Mouse (Mus musculus): Measurements from ENCODE around the gene Adipoq.

GRCm38 (mm10) chr16:23164443-23164842, 18.1 kb downstream of the Adipoq start:
- TF ChIP-seq CTCF (IDR thresholded peaks at IDR 0.05; ENCODE audit: low read depth): no peak
- TF ChIP-seq EP300 (optimal IDR thresholded peaks at IDR 0.05): no peak
